Mouse (Mus musculus): Measurements from ENCODE around the gene Mgat4a.
A peak's percentile ranks its signal among the peaks of the same experiment; 100 is the strongest.

The Mgat4a gene

GRCm38 (mm10) chr1:37466322-37466995 is 74.4 kb downstream of the Mgat4a start:
- no peak for ATAC-seq (ENCODE audit: low TSS enrichment)

GRCm38 (mm10) chr1:37464878-37465452 is 75.9 kb downstream of the Mgat4a start:
- no peak for ATAC-seq (ENCODE audit: low TSS enrichment)

GRCm38 (mm10) chr1:37457546-37457945 is 83.3 kb downstream of the Mgat4a start:
- no peak for ATAC-seq (ENCODE audit: low TSS enrichment)

- peak; percentile 85; the same call in 1 of the 2 replicates for ATAC-seq (ENCODE audit: low TSS enrichment)
These were observed 89.5 kb downstream of the Mgat4a start for GRCm38 (mm10) chr1:37451270-37451669.

- ATAC-seq (ENCODE audit: low TSS enrichment): no peak
These were observed 92.3 kb downstream of the Mgat4a start for GRCm38 (mm10) chr1:37448361-37449095.

GRCm38 (mm10) chr1:37442848-37443835 is 97.7 kb downstream of the Mgat4a start:
- ATAC-seq (ENCODE audit: low TSS enrichment): no peak

GRCm38 (mm10) chr1:37436419-37436818 is 104.4 kb downstream of the Mgat4a start:
- ATAC-seq (ENCODE audit: low TSS enrichment): no peak

- peak; percentile 62 for ATAC-seq (ENCODE audit: low TSS enrichment)
These were observed 110.4 kb downstream of the Mgat4a start for GRCm38 (mm10) chr1:37430297-37430840.

- peak; percentile 97 for ATAC-seq (ENCODE audit: low TSS enrichment)
These were observed 111.2 kb downstream of the Mgat4a start, which contains the start of the genes Coa5 and Unc50 for GRCm38 (mm10) chr1:37429366-37430296. TSS of gene Coa5 (minus strand) at chr1:37430103. TSS of gene Unc50 (plus strand) at chr1:37430139.

GRCm38 (mm10) chr1:37428911-37429310 is 111.9 kb downstream of the Mgat4a start:
- no peak for ATAC-seq (ENCODE audit: low TSS enrichment)

- ATAC-seq (ENCODE audit: low TSS enrichment): no peak
These were observed 113.5 kb downstream of the Mgat4a start for GRCm38 (mm10) chr1:37427144-37427875.

GRCm38 (mm10) chr1:37419420-37419819 is 121.4 kb downstream of the Mgat4a start:
- peak; percentile 54; the same call in 1 of the 2 replicates for ATAC-seq (ENCODE audit: low TSS enrichment)

- ATAC-seq (ENCODE audit: low TSS enrichment): no peak
These were observed 125.4 kb downstream of the Mgat4a start for GRCm38 (mm10) chr1:37415394-37415793.

GRCm38 (mm10) chr1:37409647-37410046 is 131.2 kb downstream of the Mgat4a start:
- ATAC-seq (ENCODE audit: low TSS enrichment): no peak

- ATAC-seq (ENCODE audit: low TSS enrichment): no peak
These were observed 132.1 kb downstream of the Mgat4a start for GRCm38 (mm10) chr1:37408678-37409077.

- ATAC-seq (ENCODE audit: low TSS enrichment): no peak
These were observed 132.8 kb downstream of the Mgat4a start for GRCm38 (mm10) chr1:37408059-37408458.

- ATAC-seq (ENCODE audit: low TSS enrichment): no peak
These were observed 133.6 kb downstream of the Mgat4a start for GRCm38 (mm10) chr1:37407228-37407627.

- ATAC-seq (ENCODE audit: low TSS enrichment): no peak
These were observed 135.7 kb downstream of the Mgat4a start for GRCm38 (mm10) chr1:37405137-37405536.

- peak; percentile 66 for ATAC-seq (ENCODE audit: low TSS enrichment)
These were observed 139.1 kb downstream of the Mgat4a start for GRCm38 (mm10) chr1:37401687-37402086.

Data from frontal cortex, adult (tissue).